Mouse (Mus musculus) kidney, embryonic 16.5 days (tissue): ENCODE data around the gene Vps51. TPM values are rescaled to one million over a fixed set of nuclear protein-coding genes. Genes with fewer than 3 reads are reported as not detected.

ENCODE experiments used
- ATAC-seq: fragments of 200-750 bp; cut with Nextera tagmentation; 2 replicates; pipeline ENCODE4 v1.8.0; 2017; ENCODE audit warnings: moderate TSS enrichment; ENCODE audit not compliant: low FRiP score, low TSS enrichment
- H3K27ac ChIP-seq: fragments of 300-500 bp; sonication (generic); 2 replicates; pipeline ENCODE4 v1.5.1; 2014; ENCODE audit warnings: low read length
- H3K27me3 ChIP-seq: fragments of 300-500 bp; sonication (generic); 2 replicates; pipeline ENCODE4 v1.6.1; 2014; ENCODE audit warnings: low read length, control low read depth, mixed read lengths; ENCODE audit not compliant: insufficient read depth
- H3K36me3 ChIP-seq: fragments of 300-500 bp; sonication (generic); 2 replicates; pipeline ENCODE4 v1.6.1; 2014; ENCODE audit warnings: low read length, control low read depth, mixed read lengths; ENCODE audit not compliant: insufficient read depth
- H3K4me1 ChIP-seq: fragments of 300-500 bp; sonication (generic); 2 replicates; pipeline ENCODE4 v1.6.1; 2014; ENCODE audit warnings: low read length, control low read depth, mixed read lengths; ENCODE audit not compliant: insufficient read depth
- H3K4me2 ChIP-seq: fragments of 300-500 bp; sonication (generic); replicated peaks from 2 replicates; pipeline ENCODE4 v1.6.1; 2014; ENCODE audit warnings: low read depth, low read length
- H3K4me3 ChIP-seq: fragments of 300-500 bp; sonication (generic); 2 replicates; pipeline ENCODE4 v1.5.1; 2014; ENCODE audit warnings: mild to moderate bottlenecking, low read length
- H3K9ac ChIP-seq: fragments of 300-500 bp; sonication (generic); replicated peaks from 2 replicates; pipeline ENCODE4 v1.6.1; 2014; ENCODE audit warnings: low read length
- H3K9me3 ChIP-seq: fragments of 300-500 bp; sonication (generic); 2 replicates; pipeline ENCODE4 v1.6.1; 2016; ENCODE audit warnings: low read length, control low read depth
- WGBS: fragments of 180-500 bp; shearing (Covaris S2); extraction: QIAGEN DNeasy Blood & Tissue Kit; methylation state at CpG from one replicate; pipeline ENCODE4 v1.1.7; 2014; 5-methylcytosine and 5-hydroxymethylcytosine counted together
- polyA plus RNA-seq: library from polyadenylated mRNA; unstranded; fragments of >200 nt; fragmentation: Nextera tagmentation; extraction: Ambion mirVana; gene quantifications from 2 replicates; pipeline ENCODE4 v1.2.1, GENCODE M21; 2015

Gene Vps51
- polyA plus RNA-seq, 1 experiment from 2014 or later, result 90.6 TPM

- peaks cover 15% of the 10 kb centered on the region for H3K4me1 ChIP-seq
- peak; percentile 93 for ATAC-seq
- under 1% methylated on average over 58 of the region's 58 CpGs for WGBS
- peak within 1 kb of the TSS; percentile 85 for H3K4me3 ChIP-seq
- H3K9me3 ChIP-seq, result no peaks in the 10 kb centered on the region
- no peaks in the 10 kb centered on the region for H3K27me3 ChIP-seq
- H3K9ac ChIP-seq, result peak within 1 kb of the TSS; percentile 80
- peaks cover 23% of the 10 kb centered on the region for H3K36me3 ChIP-seq
- H3K4me2 ChIP-seq, result peak within 1 kb of the TSS; percentile 91
- peak within 1 kb of the TSS; percentile 65 for H3K27ac ChIP-seq
Measured at GRCm38 (mm10) chr19:6084478-6085248, 7.6 kb upstream of the Vps51 start, which contains the start of the genes Zfpl1 and Cdca5. Zfpl1 (minus strand) TSS chr19:6084956. Cdca5 (plus strand) TSS chr19:6084983.

GRCm38 (mm10) chr19:6082156-6082555 is 5.1 kb upstream of the Vps51 start, which contains the start of gene Gm28374:
Gm28374 (minus strand) TSS chr19:6082256.
- Histone ChIP-seq H3K27ac (no peak within 1 kb of the TSS), H3K4me3 (no peak within 1 kb of the TSS), H3K4me1 (peaks cover 15% of the 10 kb centered on the region), H3K9me3 (no peaks in the 10 kb centered on the region), H3K27me3 (no peaks in the 10 kb centered on the region), H3K36me3 (peaks cover 19% of the 10 kb centered on the region), H3K9ac (no peak within 1 kb of the TSS), H3K4me2 (no peak within 1 kb of the TSS)
- ATAC-seq, result no peak
- 93% methylated on average over 9 of the region's 9 CpGs for WGBS

DNA sequence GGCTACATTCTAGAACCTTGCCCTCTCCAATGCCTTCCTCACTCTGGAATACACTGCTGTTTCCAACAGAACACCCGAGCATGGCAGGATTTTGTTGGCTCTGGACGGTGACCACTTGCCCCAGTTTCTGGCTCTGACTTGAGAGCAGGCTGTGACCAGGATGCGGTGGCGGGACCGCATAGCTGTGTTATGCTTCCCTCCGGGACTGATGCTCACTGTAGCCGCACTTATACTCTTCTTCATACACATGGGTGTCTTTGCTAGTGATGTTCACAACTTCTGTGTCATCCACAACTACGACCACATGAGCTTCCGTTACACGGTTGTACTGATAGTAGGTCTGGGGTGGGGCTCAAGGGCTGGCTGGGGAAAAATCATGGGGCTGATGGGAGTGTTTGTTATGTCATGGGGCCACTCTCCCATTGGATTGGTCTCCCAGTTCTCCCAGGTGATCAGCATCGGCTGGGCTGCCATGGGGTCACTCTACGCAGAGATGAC is 3.0 kb upstream of the Vps51 start, which contains the start of gene Tmem262:
TSS of gene Tmem262 (plus strand) at position 51 of the 498 bp plus-strand sequence.
- peaks cover 20% of the 10 kb centered on the region for H3K36me3 ChIP-seq
- ATAC-seq, result no peak
- no peak within 1 kb of the TSS for H3K4me2 ChIP-seq
- H3K9ac ChIP-seq, result no peak within 1 kb of the TSS
- H3K27ac ChIP-seq, result no peak within 1 kb of the TSS
- H3K4me1 ChIP-seq, result peaks cover 19% of the 10 kb centered on the region
- WGBS, result 93% methylated on average over 12 of the region's 12 CpGs
- H3K27me3 ChIP-seq, result no peaks in the 10 kb centered on the region
- H3K4me3 ChIP-seq, result no peak within 1 kb of the TSS
- H3K9me3 ChIP-seq, result no peaks in the 10 kb centered on the region

DNA sequence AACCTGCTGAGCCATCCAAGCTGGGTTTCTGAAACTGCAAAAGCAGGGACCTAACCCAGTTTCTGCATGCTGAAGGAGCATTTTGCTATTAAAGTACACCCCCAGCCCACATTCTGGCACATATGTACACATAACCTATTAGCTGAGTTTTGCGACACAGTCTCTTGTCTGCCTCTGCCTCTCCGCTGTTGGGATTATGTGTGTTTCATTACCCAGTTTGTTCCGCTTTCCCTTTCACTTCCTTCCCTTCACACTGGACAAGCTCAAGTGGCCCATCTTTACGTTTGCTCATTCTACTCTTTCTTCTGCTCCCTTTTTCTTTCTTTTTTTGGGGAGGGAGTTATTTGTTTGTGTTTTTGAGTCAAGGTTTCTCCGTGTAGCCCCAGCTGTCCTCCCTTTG is 3.1 kb downstream of the Vps51 start:
- H3K9me3 ChIP-seq, result no peaks in the 10 kb centered on the region
- no peak overlapping the region for H3K4me2 ChIP-seq
- H3K27me3 ChIP-seq, result no peaks in the 10 kb centered on the region
- no peak overlapping the region for H3K4me3 ChIP-seq
- no peak overlapping the region for H3K9ac ChIP-seq
- peaks cover 37% of the 10 kb centered on the region for H3K36me3 ChIP-seq
- peaks cover 8% of the 10 kb centered on the region for H3K4me1 ChIP-seq
- no peak overlapping the region for H3K27ac ChIP-seq
- WGBS, result 92% methylated on average over 5 of the region's 5 CpGs
- no peak for ATAC-seq

GRCm38 (mm10) chr19:6071261-6071660 is 5.8 kb downstream of the Vps51 start:
- peaks cover 37% of the 10 kb centered on the region for H3K36me3 ChIP-seq
- H3K4me1 ChIP-seq, result peaks cover 28% of the 10 kb centered on the region
- no peak for ATAC-seq
- H3K9ac ChIP-seq, result no peak overlapping the region
- H3K27me3 ChIP-seq, result no peaks in the 10 kb centered on the region
- no peak overlapping the region for H3K4me2 ChIP-seq
- H3K27ac ChIP-seq, result no peak overlapping the region
- H3K4me3 ChIP-seq, result no peak overlapping the region
- WGBS, result 92% methylated on average over 19 of the region's 19 CpGs
- H3K9me3 ChIP-seq, result no peaks in the 10 kb centered on the region

- Histone ChIP-seq H3K36me3 (peaks cover 37% of the 10 kb centered on the region), H3K27me3 (no peaks in the 10 kb centered on the region)
- ATAC-seq, result no peak
Measured at GRCm38 (mm10) chr19:6070571-6071250, 6.3 kb downstream of the Vps51 start.

GRCm38 (mm10) chr19:6069851-6070250 is 7.2 kb downstream of the Vps51 start:
- peaks cover 22% of the 10 kb centered on the region for H3K4me1 ChIP-seq
- H3K4me3 ChIP-seq, result no peak overlapping the region
- H3K27ac ChIP-seq, result no peak overlapping the region
- no peaks in the 10 kb centered on the region for H3K27me3 ChIP-seq
- peaks cover 33% of the 10 kb centered on the region for H3K36me3 ChIP-seq
- no peak for ATAC-seq
- H3K9me3 ChIP-seq, result no peaks in the 10 kb centered on the region
- no peak overlapping the region for H3K9ac ChIP-seq
- 94% methylated on average over 10 of the region's 10 CpGs for WGBS
- H3K4me2 ChIP-seq, result no peak overlapping the region

More at GRCm38 (mm10) chr19:6070571-6071250, 6.3 kb downstream of the Vps51 start:
- Histone ChIP-seq H3K4me3 (no peak overlapping the region), H3K4me2 (no peak overlapping the region), H3K27ac (no peak overlapping the region), H3K9me3 (no peaks in the 10 kb centered on the region), H3K9ac (no peak overlapping the region), H3K4me1 (peaks cover 22% of the 10 kb centered on the region)
- 91% methylated on average over 31 of the region's 31 CpGs for WGBS

DNA sequence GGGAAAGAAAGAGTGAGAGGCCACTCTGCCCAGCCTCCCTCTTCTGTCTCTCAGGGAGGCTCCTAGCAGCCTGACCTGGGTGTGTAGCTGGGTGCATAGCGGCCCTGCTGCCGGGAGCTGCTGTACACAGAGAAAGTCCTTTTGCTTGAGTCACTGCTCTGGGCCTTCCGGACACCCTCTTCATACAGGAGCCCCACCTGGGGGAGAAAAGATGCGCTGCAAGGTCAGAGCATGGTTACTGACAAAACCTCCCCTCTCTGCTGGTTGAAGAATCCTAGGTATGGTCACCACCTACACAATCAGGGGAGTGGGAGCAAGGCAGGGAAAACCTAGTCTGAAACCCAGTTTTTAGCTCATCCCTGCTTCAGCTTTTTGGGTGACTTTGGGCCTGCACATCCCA is 8.1 kb downstream of the Vps51 start:
- ATAC-seq, result no peak
- H3K4me2 ChIP-seq, result no peak overlapping the region
- WGBS, result 85% methylated on average over 4 of the region's 4 CpGs

GRCm38 (mm10) chr19:6067724-6068415 is 9.2 kb downstream of the Vps51 start, which contains the start of gene Tm7sf2:
Tm7sf2 (minus strand) TSS chr19:6068373.
- Histone ChIP-seq H3K4me2 (peak within 1 kb of the TSS; percentile 89), H3K27me3 (no peaks in the 10 kb centered on the region), H3K27ac (peak within 1 kb of the TSS; percentile 78), H3K4me1 (peaks cover 25% of the 10 kb centered on the region), H3K9ac (peak within 1 kb of the TSS; percentile 66), H3K4me3 (peak within 1 kb of the TSS; percentile 56), H3K9me3 (no peaks in the 10 kb centered on the region), H3K36me3 (peaks cover 27% of the 10 kb centered on the region)
- ATAC-seq, result peak; percentile 95
- 7% methylated on average over 33 of the region's 33 CpGs for WGBS

More for the DNA sequence above, 8.1 kb downstream of the Vps51 start:
- H3K9me3 ChIP-seq, result no peaks in the 10 kb centered on the region
- peaks cover 31% of the 10 kb centered on the region for H3K36me3 ChIP-seq
- no peak overlapping the region for H3K9ac ChIP-seq
- no peak overlapping the region for H3K4me3 ChIP-seq
- H3K27me3 ChIP-seq, result no peaks in the 10 kb centered on the region
- H3K4me1 ChIP-seq, result peaks cover 22% of the 10 kb centered on the region
- no peak overlapping the region for H3K27ac ChIP-seq
